In genomic region chr9:102751632-102752303, GRCm38 (mm10) we compare ENCODE assay signal across 16 mouse cellular contexts. TPM values are rescaled to one million over a fixed set of nuclear protein-coding genes. Genes with fewer than 3 reads are reported as not detected.
"Had no signal": no experiment of that assay in that cellular context is flagged by ENCODE, and none has a peak within 500 bp of the region (broad histone marks: within the 10 kb centered on the region; RNA-seq: fewer than 3 reads in every experiment).

No protein-coding gene starts in this region.

- H3K4me3 ChIP-seq: left cerebral cortex, adult 2 months; liver, embryonic 13.5 days; lung, embryonic 15.5 days; midbrain, embryonic 12.5 days; myocyte; stomach, embryonic 15.5 days had no signal

- DNase-seq: kidney, adult 2 months; kidney, postnatal 36 days; layer of hippocampus, postnatal 36 days; liver, embryonic 13.5 days; right cerebral cortex, postnatal 14 days; spleen, adult 18-20 months; thymus, postnatal 25 days had no signal

- H3K27ac ChIP-seq: kidney, postnatal 0 days; left cerebral cortex, adult 2 months; liver, embryonic 13.5 days; lung, embryonic 15.5 days; midbrain, embryonic 12.5 days; stomach, embryonic 15.5 days had no signal

- ATAC-seq: intestine, postnatal 0 days; midbrain, embryonic 16.5 days had no signal

RNA-seq across cellular contexts. Expression of gene Amotl2, which starts 35.3 kb away (rescaled TPM):
- total RNA-seq: megakaryocyte-erythroid progenitor cell, adult 5-6 weeks had no signal
